Mouse (Mus musculus) E14TG2a.4 (cell line): Measurements from ENCODE around the gene Hnrnpd.

Experiments
- H3K27me3 ChIP-seq: 2 replicates; pipeline ENCODE4 v1.6.1; 2014; ENCODE audit warnings: low read length, control low read depth; ENCODE audit not compliant: insufficient read depth
- H3K36me3 ChIP-seq: 2 replicates; pipeline ENCODE4 v1.6.1; 2014; ENCODE audit warnings: low read length, control low read depth; ENCODE audit not compliant: insufficient read depth
- H3K4me1 ChIP-seq: replicated peaks from 2 replicates; pipeline ENCODE4 v1.6.1; 2014; ENCODE audit warnings: low read depth, low read length, control low read depth
- H3K4me3 ChIP-seq: replicated peaks from 2 replicates; pipeline ENCODE4 v1.5.1; 2014; ENCODE audit warnings: mild to moderate bottlenecking, low read length
- H3K9me3 ChIP-seq: 2 replicates; pipeline ENCODE4 v1.6.1; 2014; ENCODE audit warnings: low read length, control low read depth
- CTCF ChIP-seq: conservative IDR thresholded peaks from 2 replicates; pipeline ENCODE4 v1.5.1; 2014; ENCODE audit warnings: low read length
- NANOG ChIP-seq: IDR thresholded peaks from 2 replicates; pipeline ENCODE4 v1.6.1; 2014; ENCODE audit warnings: borderline replicate concordance, low read length, mixed read lengths
- POU5F1 ChIP-seq: IDR thresholded peaks from 2 replicates; pipeline ENCODE4 v1.6.1; 2014; ENCODE audit warnings: low read length, borderline replicate concordance

Gene Hnrnpd

DNA sequence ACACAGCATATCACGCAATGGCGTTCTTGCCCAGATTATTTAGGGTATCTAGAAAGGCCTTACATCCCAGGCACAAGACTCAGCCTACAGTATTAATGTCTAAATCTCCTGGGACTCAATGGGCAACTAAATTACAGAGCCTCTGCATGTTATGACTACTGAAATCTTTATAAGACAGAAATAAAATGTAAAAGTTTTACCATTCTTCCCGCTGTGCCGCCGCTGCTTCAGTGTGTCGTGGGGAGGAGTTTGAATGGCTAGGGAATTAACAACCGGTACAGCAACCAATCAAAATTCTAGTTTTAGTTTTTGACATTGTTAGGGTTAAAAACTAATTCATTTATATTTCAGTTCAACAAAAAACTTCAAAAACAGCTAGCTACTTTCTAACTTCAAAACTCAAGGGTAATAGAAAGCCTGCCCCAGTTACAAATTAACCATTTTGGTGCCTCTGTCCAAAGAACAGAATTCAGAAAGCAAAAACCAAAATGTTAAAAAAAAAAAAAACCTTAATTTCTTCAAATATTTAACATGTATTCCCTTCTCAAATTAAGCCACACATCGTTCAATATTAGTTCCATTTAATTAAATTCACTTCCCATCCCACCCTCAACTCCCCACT is 2.3 kb downstream of the Hnrnpd start:
- Histone ChIP-seq H3K9me3 (no peaks in the 10 kb centered on the region), H3K4me3 (peak overlapping the region; percentile 94), H3K27me3 (no peaks in the 10 kb centered on the region), H3K36me3 (peaks cover 56% of the 10 kb centered on the region), H3K4me1 (peaks cover 51% of the 10 kb centered on the region)
- TF ChIP-seq CTCF: no peak
- no peak for TF ChIP-seq NANOG
- TF ChIP-seq POU5F1: no peak

- Histone ChIP-seq H3K4me1 (peaks cover 58% of the 10 kb centered on the region), H3K36me3 (peaks cover 63% of the 10 kb centered on the region), H3K27me3 (no peaks in the 10 kb centered on the region), H3K4me3 (peak overlapping the region; percentile 94), H3K9me3 (no peaks in the 10 kb centered on the region)
- TF ChIP-seq POU5F1 (no peak), NANOG (no peak), CTCF (no peak)
Observed at GRCm38 (mm10) chr5:99975776-99976175, 3.0 kb downstream of the Hnrnpd start.

DNA sequence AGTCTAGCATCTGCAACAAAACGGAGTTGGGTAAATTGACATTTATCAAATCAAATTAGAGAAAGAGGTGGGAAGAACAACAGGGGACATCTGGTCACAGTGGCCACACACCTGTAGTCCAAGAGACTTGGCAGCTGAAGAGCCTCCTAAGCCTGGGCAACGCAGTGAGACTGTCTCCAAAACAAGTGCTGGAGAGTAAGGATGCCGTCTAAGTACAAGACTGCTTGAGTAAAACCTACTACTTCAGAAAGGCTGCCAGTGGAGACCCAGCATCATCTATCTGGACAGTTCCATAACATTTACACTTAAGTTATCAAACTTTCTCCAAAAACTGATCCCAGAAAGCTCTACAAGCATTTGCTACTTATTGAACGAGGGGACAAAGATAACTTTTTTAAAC is 3.7 kb downstream of the Hnrnpd start:
- no peak for TF ChIP-seq NANOG
- no peak for TF ChIP-seq POU5F1
- peaks cover 70% of the 10 kb centered on the region for H3K36me3 ChIP-seq
- H3K9me3 ChIP-seq: no peaks in the 10 kb centered on the region
- peaks cover 65% of the 10 kb centered on the region for H3K4me1 ChIP-seq
- no peaks in the 10 kb centered on the region for H3K27me3 ChIP-seq
- H3K4me3 ChIP-seq: peak overlapping the region; percentile 94

GRCm38 (mm10) chr5:99973941-99974340 is 4.8 kb downstream of the Hnrnpd start:
- H3K4me3 ChIP-seq: peak overlapping the region; percentile 94; the same call in 1 of the 2 replicates
- TF ChIP-seq POU5F1 (no peak), NANOG (no peak), CTCF (no peak)
- peaks cover 80% of the 10 kb centered on the region for H3K36me3 ChIP-seq
- H3K27me3 ChIP-seq: no peaks in the 10 kb centered on the region
- peaks cover 68% of the 10 kb centered on the region for H3K4me1 ChIP-seq
- no peaks in the 10 kb centered on the region for H3K9me3 ChIP-seq

- H3K4me3 ChIP-seq: no peak overlapping the region
- H3K4me1 ChIP-seq: peaks cover 68% of the 10 kb centered on the region
- H3K9me3 ChIP-seq: no peaks in the 10 kb centered on the region
- H3K27me3 ChIP-seq: no peaks in the 10 kb centered on the region
- H3K36me3 ChIP-seq: peaks cover 88% of the 10 kb centered on the region
- TF ChIP-seq CTCF: no peak
Observed at GRCm38 (mm10) chr5:99959960-99960359, 18.8 kb downstream of the Hnrnpd start.

- TF ChIP-seq CTCF (no peak), POU5F1 (0 out of 2 replicates have a peak, but pooled peaks have one; percentile 26), NANOG (peak; percentile 75; the same call in 1 of the 2 replicates)
- Histone ChIP-seq H3K27me3 (no peaks in the 10 kb centered on the region), H3K4me3 (no peak overlapping the region), H3K4me1 (peaks cover 64% of the 10 kb centered on the region), H3K36me3 (peaks cover 85% of the 10 kb centered on the region), H3K9me3 (no peaks in the 10 kb centered on the region)
Observed at GRCm38 (mm10) chr5:99959236-99959936, 19.4 kb downstream of the Hnrnpd start.

GRCm38 (mm10) chr5:99958666-99959065 is 20.1 kb downstream of the Hnrnpd start:
- Histone ChIP-seq H3K36me3 (peaks cover 83% of the 10 kb centered on the region), H3K27me3 (no peaks in the 10 kb centered on the region), H3K4me3 (no peak overlapping the region), H3K4me1 (peaks cover 64% of the 10 kb centered on the region), H3K9me3 (no peaks in the 10 kb centered on the region)
- TF ChIP-seq CTCF: no peak
- no peak for TF ChIP-seq POU5F1
- TF ChIP-seq NANOG: no peak

- TF ChIP-seq POU5F1 (no peak), NANOG (no peak), CTCF (no peak)
- Histone ChIP-seq H3K27me3 (no peaks in the 10 kb centered on the region), H3K4me3 (no peak overlapping the region), H3K4me1 (peaks cover 27% of the 10 kb centered on the region), H3K36me3 (peaks cover 57% of the 10 kb centered on the region), H3K9me3 (no peaks in the 10 kb centered on the region)
Observed at GRCm38 (mm10) chr5:99953883-99954282, 24.9 kb downstream of the Hnrnpd start.

DNA sequence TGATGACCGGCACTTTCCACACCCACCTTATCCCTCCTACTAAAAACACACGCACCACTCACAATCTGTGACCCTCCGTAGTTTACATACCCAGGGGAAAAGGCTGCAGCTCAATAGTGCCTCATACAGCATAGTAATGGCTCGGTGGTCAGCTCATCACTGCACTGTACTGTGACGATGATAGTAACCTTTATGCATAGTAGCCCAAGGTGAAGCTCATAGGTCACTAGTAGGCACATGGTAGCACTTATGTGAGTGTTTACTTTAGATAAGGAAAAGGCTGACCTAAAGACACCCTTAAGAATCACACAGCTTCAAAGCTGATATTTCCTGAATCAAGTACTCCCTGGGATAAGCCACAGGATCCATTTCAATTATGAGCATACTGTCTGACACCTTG is 26.2 kb downstream of the Hnrnpd start:
- Histone ChIP-seq H3K4me1 (peaks cover 32% of the 10 kb centered on the region), H3K4me3 (no peak overlapping the region), H3K9me3 (no peaks in the 10 kb centered on the region), H3K27me3 (no peaks in the 10 kb centered on the region), H3K36me3 (peaks cover 48% of the 10 kb centered on the region)
- no peak for TF ChIP-seq CTCF
- TF ChIP-seq POU5F1: no peak
- TF ChIP-seq NANOG: no peak
